Mouse (Mus musculus) CH12.LX (cell line): ENCODE results near the gene Marveld2. TPM values are rescaled to one million over a fixed set of nuclear protein-coding genes. Genes with fewer than 3 reads are reported as not detected.

Source experiments
- DNase-seq: peaks from one replicate; pipeline ENCODE4 v3.0.0-alpha.2; 2013; ENCODE audit errors: extremely low read depth
- H3K27ac ChIP-seq: 2 replicates; pipeline ENCODE4 v1.5.1; 2012; ENCODE audit warnings: low read depth, mild to moderate bottlenecking, control low read depth, moderate library complexity; ENCODE audit not compliant: insufficient read depth
- H3K27me3 ChIP-seq: replicated peaks from 2 replicates; pipeline ENCODE3; 2012; ENCODE audit warnings: inconsistent platforms
- H3K36me3 ChIP-seq, 2 experiments: replicated peaks in 1 of 2; 2 replicates each; pipeline versions ENCODE3 to v1.6.1; 2012; ENCODE audit warnings: inconsistent platforms in 1 of 2, low read length in 1 of 2, mild to moderate bottlenecking in 1 of 2, mixed read lengths in 1 of 2, moderate library complexity in 1 of 2; ENCODE audit not compliant: control insufficient read depth in 1 of 2, insufficient read depth in 1 of 2
- H3K4me1 ChIP-seq, 2 experiments: 2 replicates each; pipeline ENCODE4 v1.6.1; 2012; ENCODE audit warnings: inconsistent platforms in 1 of 2, moderate library complexity in 1 of 2; ENCODE audit not compliant: insufficient read depth in 2 of 2, control insufficient read depth in 1 of 2
- H3K4me2 ChIP-seq: 2 replicates; pipeline ENCODE4 v1.6.1; 2012; ENCODE audit warnings: low read depth, mild to moderate bottlenecking, control low read depth; ENCODE audit not compliant: poor library complexity, insufficient read depth, severe bottlenecking
- H3K4me3 ChIP-seq, 3 experiments: fragments of 150-350 bp in 1 of 3; sonication (generic) in 1 of 3; replicated peaks in 1 of 3; 2 replicates each; pipeline versions ENCODE3 to v1.5.1; 2011 to 2012; ENCODE audit warnings: low read depth in 2 of 3, low read length in 2 of 3, mild to moderate bottlenecking in 2 of 3, moderate library complexity in 2 of 3, control low read depth in 1 of 3, improper control_type of control experiment in 1 of 3, inconsistent platforms in 1 of 3, mixed read lengths in 1 of 3; ENCODE audit not compliant: poor library complexity in 1 of 3
- H3K79me2 ChIP-seq: replicated peaks from 2 replicates; pipeline ENCODE4 v1.6.1; 2012; ENCODE audit warnings: mild to moderate bottlenecking, moderate library complexity; ENCODE audit not compliant: control insufficient read depth, poor library complexity, insufficient read depth, severe bottlenecking; ENCODE audit errors: extremely low read depth
- H3K9ac ChIP-seq: 2 replicates; pipeline ENCODE4 v1.6.1; 2012; ENCODE audit warnings: low read depth, mild to moderate bottlenecking, control low read depth, moderate library complexity; ENCODE audit not compliant: insufficient read depth
- H3K9me3 ChIP-seq: replicated peaks from 2 replicates; pipeline ENCODE3; 2012; ENCODE audit warnings: low read length, inconsistent platforms, mixed read lengths
- CHD1 ChIP-seq: IDR thresholded peaks from 2 replicates; pipeline ENCODE4 v1.6.1; 2012; ENCODE audit warnings: low read depth, low read length, improper control_type of control experiment, inconsistent platforms
- E2F4 ChIP-seq: IDR thresholded peaks from 2 replicates; pipeline ENCODE4 v1.6.1; 2011; ENCODE audit warnings: low read depth, low read length, improper control_type of control experiment; ENCODE audit not compliant: insufficient replicate concordance
- ELF1 ChIP-seq: IDR thresholded peaks from 2 replicates; pipeline ENCODE4 v1.6.1; 2014; ENCODE audit warnings: low read depth, mild to moderate bottlenecking, inconsistent platforms, low read length, improper control_type of control experiment
- EP300 ChIP-seq: IDR thresholded peaks from 2 replicates; pipeline ENCODE4 v1.6.1; 2011; ENCODE audit warnings: low read length, improper control_type of control experiment
- GABPA ChIP-seq: IDR thresholded peaks from 2 replicates; pipeline ENCODE4 v1.6.1; 2012; ENCODE audit warnings: low read depth, low read length, improper control_type of control experiment, inconsistent platforms; ENCODE audit not compliant: insufficient replicate concordance
- MAFK ChIP-seq: IDR thresholded peaks from 2 replicates; pipeline ENCODE4 v1.6.1; 2011; ENCODE audit warnings: low read length, improper control_type of control experiment; ENCODE audit not compliant: insufficient replicate concordance
- MAX ChIP-seq: IDR thresholded peaks from 2 replicates; pipeline ENCODE4 v1.6.1; 2011; ENCODE audit warnings: low read length, improper control_type of control experiment
- MXI1 ChIP-seq: IDR thresholded peaks from 2 replicates; pipeline ENCODE4 v1.6.1; 2011; ENCODE audit warnings: mild to moderate bottlenecking, low read depth, low read length, improper control_type of control experiment
- MYC ChIP-seq: IDR thresholded peaks from 2 replicates; pipeline ENCODE4 v1.6.1; 2011; ENCODE audit warnings: low read depth, mild to moderate bottlenecking, improper control_type of control experiment, low read length
- NRF1 ChIP-seq: IDR thresholded peaks from 2 replicates; pipeline ENCODE4 v1.6.1; 2014; ENCODE audit warnings: low read depth, mild to moderate bottlenecking, inconsistent platforms, low read length, improper control_type of control experiment, moderate library complexity
- PAX5 ChIP-seq: IDR thresholded peaks from 2 replicates; pipeline ENCODE4 v1.6.1; 2012; ENCODE audit warnings: low read length, inconsistent platforms, mixed read lengths
- RAD21 ChIP-seq: IDR thresholded peaks from 2 replicates; pipeline ENCODE4 v1.6.1; 2011; ENCODE audit warnings: low read depth, mild to moderate bottlenecking, low read length, improper control_type of control experiment, moderate library complexity
- SIN3A ChIP-seq: IDR thresholded peaks from 2 replicates; pipeline ENCODE4 v1.6.1; 2012; ENCODE audit warnings: low read length, improper control_type of control experiment, inconsistent platforms
- SMC3 ChIP-seq: IDR thresholded peaks from 2 replicates; pipeline ENCODE4 v1.6.1; 2011; ENCODE audit warnings: low read depth, low read length, improper control_type of control experiment
- ZNF384 ChIP-seq: IDR thresholded peaks from 2 replicates; pipeline ENCODE4 v1.6.1; 2012; ENCODE audit warnings: low read depth, low read length, improper control_type of control experiment, inconsistent platforms
- dilution Hi-C: fragments of 300-500 bp; cut with MboI; formaldehyde crosslinking; loops from 2 replicates; pipeline ENCODE4 v1.14.3; 2020; ENCODE audit warnings: low sequenced_read_pairs; ENCODE audit not compliant: extremely low pct_unique_long_range_greater_than_20kb, extremely low pct_ligation_motif_present
- in situ Hi-C: fragments of 300-500 bp; cut with MboI; formaldehyde crosslinking; loops from 3 replicates; pipeline ENCODE4 v1.14.3; 2019; ENCODE audit warnings: low sequenced_read_pairs, low pct_ligation_motif_present, low pct_unique_long_range_greater_than_20kb, mixed read lengths
- polyA plus RNA-seq: library from polyadenylated mRNA; unstranded; fragments of >175 nt; gene quantifications from 2 replicates; pipeline ENCODE4 v1.2.1, GENCODE M21; 2012; ENCODE audit warnings: low read depth; ENCODE audit not compliant: insufficient read length
- total RNA-seq, 2 experiments: library from RNA; depleted of rRNA; stranded (reverse); fragments of 300-350 nt in 1 of 2; fragments of >200 nt in 1 of 2; gene quantifications; 2 replicates each; pipeline ENCODE4 v1.2.3; 2012 to 2014

The Marveld2 gene
- total and polyA plus RNA-seq, 3 experiments: 0.13 to 1.9 (median 0.27) TPM

GRCm38 (mm10) chr13:100605845-100606244, 10.9 kb downstream of the Marveld2 start:
- dilution Hi-C loops (no loop called here), in situ Hi-C loops (no loop called here)
- Histone ChIP-seq H3K27me3 (no peaks in the 10 kb centered on the region), H3K9ac (no peak overlapping the region), H3K36me3 (no peaks in the 10 kb centered on the region), H3K9me3 (peaks cover 5% of the 10 kb centered on the region), H3K27ac (no peak overlapping the region), H3K4me1 (no peaks in the 10 kb centered on the region), H3K4me2 (no peak overlapping the region), H3K4me3 (no peak overlapping the region), H3K79me2 (no peaks in the 10 kb centered on the region)
- no peak for TF ChIP-seq SMC3
- no peak for TF ChIP-seq MYC
- no peak for TF ChIP-seq MAFK
- no peak for TF ChIP-seq MXI1
- no peak for TF ChIP-seq CHD1
- TF ChIP-seq NRF1: no peak
- no peak for TF ChIP-seq MAX
- no peak for TF ChIP-seq SIN3A
- no peak for TF ChIP-seq ELF1
- no peak for TF ChIP-seq E2F4
- TF ChIP-seq EP300: no peak
- TF ChIP-seq RAD21: no peak
- no peak for DNase-seq

DNA sequence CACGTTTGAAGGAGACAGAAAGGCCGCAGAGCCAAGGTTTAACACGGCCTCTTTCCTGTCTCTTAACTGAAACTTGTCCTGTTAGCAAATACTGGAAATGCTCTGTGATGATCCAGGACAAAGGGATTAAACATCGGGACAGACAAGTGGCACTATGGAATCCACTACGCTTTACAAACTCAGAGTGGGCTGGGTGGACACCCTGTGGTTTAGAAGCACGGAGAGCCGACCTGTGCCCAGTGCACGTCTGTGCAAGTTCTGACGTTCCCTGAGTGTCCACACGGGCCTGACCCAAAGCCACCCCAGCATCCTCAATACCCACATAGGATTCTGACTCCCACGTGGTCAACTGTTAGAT, 13.1 kb downstream of the Marveld2 start:
- peaks cover 5% of the 10 kb centered on the region for H3K9me3 ChIP-seq
- no peaks in the 10 kb centered on the region for H3K4me1 ChIP-seq
- H3K4me2 ChIP-seq: no peak overlapping the region
- no peak overlapping the region for H3K27ac ChIP-seq
- no peak overlapping the region for H3K4me3 ChIP-seq
- no peaks in the 10 kb centered on the region for H3K27me3 ChIP-seq
- in situ Hi-C loops (no loop called here), dilution Hi-C loops (no loop called here)
- no peaks in the 10 kb centered on the region for H3K79me2 ChIP-seq
- no peak for TF ChIP-seq ZNF384
- TF ChIP-seq GABPA: no peak
- TF ChIP-seq PAX5: no peak
- TF ChIP-seq SIN3A: no peak
- no peak for TF ChIP-seq MAX
- no peak for TF ChIP-seq SMC3
- TF ChIP-seq NRF1: no peak
- TF ChIP-seq, all 38 proteins: peak for 0
- Histone ChIP-seq H3K36me3 (no peaks in the 10 kb centered on the region), H3K9ac (no peak overlapping the region)
- DNase-seq: no peak
